Mouse (Mus musculus) yolk sac, embryonic 10.5 days (tissue): ENCODE data around the gene Lgals3bp.
A peak's percentile ranks its signal among the peaks of the same experiment; 100 is the strongest.

ENCODE experiments used
- DNase-seq: peaks from one replicate; pipeline ENCODE4 v3.0.0-alpha.2; 2017; ENCODE audit warnings: low spot score

Lgals3bp gene

GRCm38 (mm10) chr11:118362501-118362900 lies 39.4 kb downstream of the Lgals3bp start:
- no peak for DNase-seq

GRCm38 (mm10) chr11:118360907-118361341 lies 41.0 kb downstream of the Lgals3bp start:
- no peak for DNase-seq

GRCm38 (mm10) chr11:118360491-118360890 lies 41.4 kb downstream of the Lgals3bp start:
- DNase-seq, result no peak

- DNase-seq, result no peak
These were observed 46.3 kb downstream of the Lgals3bp start, which contains the start of gene Timp2 for GRCm38 (mm10) chr11:118355640-118356039. TSS of gene Timp2 (minus strand) at chr11:118355740.

- DNase-seq, result peak; percentile 77
These were observed 46.7 kb downstream of the Lgals3bp start for GRCm38 (mm10) chr11:118355205-118355604.

- DNase-seq, result peak; percentile 9
These were observed 47.2 kb downstream of the Lgals3bp start for GRCm38 (mm10) chr11:118354636-118355191.

GRCm38 (mm10) chr11:118349494-118349893 lies 52.4 kb downstream of the Lgals3bp start:
- DNase-seq, result no peak

- DNase-seq, result peak; percentile 39
These were observed 53.0 kb downstream of the Lgals3bp start for GRCm38 (mm10) chr11:118348877-118349276.

- no peak for DNase-seq
These were observed 53.5 kb downstream of the Lgals3bp start for GRCm38 (mm10) chr11:118348419-118348818.

GRCm38 (mm10) chr11:118347911-118348310 lies 54.0 kb downstream of the Lgals3bp start:
- DNase-seq, result no peak

- no peak for DNase-seq
These were observed 54.5 kb downstream of the Lgals3bp start for GRCm38 (mm10) chr11:118347391-118347790.

GRCm38 (mm10) chr11:118346395-118347096 lies 55.3 kb downstream of the Lgals3bp start:
- no peak for DNase-seq

GRCm38 (mm10) chr11:118345693-118346092 lies 56.2 kb downstream of the Lgals3bp start:
- DNase-seq, result no peak

- DNase-seq, result no peak
These were observed 58.3 kb downstream of the Lgals3bp start for GRCm38 (mm10) chr11:118343629-118344028.
